Mouse (Mus musculus) adrenal gland, adult 2 months (tissue): Measurements from ENCODE around the gene Fbxw7. TPM values are rescaled to one million over a fixed set of nuclear protein-coding genes. Genes with fewer than 3 reads are reported as not detected.
"Not testable (repeated sequence)": the region's sequence is repeated elsewhere in the genome, so short reads cannot be mapped to it uniquely, and the experiment has no call there.

Experiments
- DNase-seq: peaks from one replicate; pipeline ENCODE4 v3.0.0; 2021
- polyA plus RNA-seq: library from polyadenylated mRNA; depleted of rRNA; stranded (reverse); fragments of >200 nt; gene quantifications from 2 replicates; pipeline ENCODE4 v1.2.3, GENCODE M21; 2012
- total RNA-seq, 2 experiments: library from RNA; stranded (reverse); gene quantifications; 2 replicates each; pipeline ENCODE4 v1.2.3; 2021

Gene Fbxw7
- total and polyA plus RNA-seq, 3 experiments = 2.7 to 17.0 (median 16.6) TPM

GRCm38 (mm10) chr3:84827617-84828016, 12.5 kb downstream of the Fbxw7 start:
- no peak for DNase-seq

- DNase-seq = no peak
Observed at GRCm38 (mm10) chr3:84829366-84829765, 14.3 kb downstream of the Fbxw7 start.

- DNase-seq = no peak
Observed at GRCm38 (mm10) chr3:84836029-84836428, 21.0 kb downstream of the Fbxw7 start.

- DNase-seq = no peak
Observed at GRCm38 (mm10) chr3:84837984-84838383, 22.9 kb downstream of the Fbxw7 start.

- DNase-seq = no peak
Observed at GRCm38 (mm10) chr3:84839499-84839898, 24.4 kb downstream of the Fbxw7 start.

- no peak for DNase-seq
Observed at GRCm38 (mm10) chr3:84841271-84841670, 26.2 kb downstream of the Fbxw7 start.

GRCm38 (mm10) chr3:84842793-84843192, 27.7 kb downstream of the Fbxw7 start:
- no peak for DNase-seq

- peak; percentile 42 for DNase-seq
Observed at GRCm38 (mm10) chr3:84843594-84843993, 28.5 kb downstream of the Fbxw7 start.

- peak; percentile 10 for DNase-seq
Observed at GRCm38 (mm10) chr3:84848798-84849197, 33.7 kb downstream of the Fbxw7 start.

- DNase-seq = no peak
Observed at GRCm38 (mm10) chr3:84850418-84850817, 35.4 kb downstream of the Fbxw7 start.

- no peak for DNase-seq
Observed at GRCm38 (mm10) chr3:84851801-84852200, 36.7 kb downstream of the Fbxw7 start.

- DNase-seq = peak; percentile 20
Observed at GRCm38 (mm10) chr3:84852877-84853276, 37.8 kb downstream of the Fbxw7 start.

- DNase-seq = no peak
Observed at GRCm38 (mm10) chr3:84854440-84854839, 39.4 kb downstream of the Fbxw7 start.

GRCm38 (mm10) chr3:84860669-84861068, 45.6 kb downstream of the Fbxw7 start:
- no peak for DNase-seq

GRCm38 (mm10) chr3:84861817-84862216, 46.7 kb downstream of the Fbxw7 start:
- not testable (repeated sequence) for DNase-seq

- DNase-seq = no peak
Observed at GRCm38 (mm10) chr3:84865684-84866083, 50.6 kb downstream of the Fbxw7 start.

- no peak for DNase-seq
Observed at GRCm38 (mm10) chr3:84866866-84867265, 51.8 kb downstream of the Fbxw7 start.

GRCm38 (mm10) chr3:84867434-84867975, 52.4 kb downstream of the Fbxw7 start:
- DNase-seq = no peak

- no peak for DNase-seq
Observed at GRCm38 (mm10) chr3:84867991-84868390, 52.9 kb downstream of the Fbxw7 start.

GRCm38 (mm10) chr3:84870126-84870525, 55.1 kb downstream of the Fbxw7 start:
- DNase-seq = no peak

- DNase-seq = no peak
Observed at GRCm38 (mm10) chr3:84875306-84875705, 60.2 kb downstream of the Fbxw7 start.

- no peak for DNase-seq
Observed at GRCm38 (mm10) chr3:84876211-84876610, 61.1 kb downstream of the Fbxw7 start.

- no peak for DNase-seq
Observed at GRCm38 (mm10) chr3:84883817-84884483, 68.9 kb downstream of the Fbxw7 start.

- DNase-seq = no peak
Observed at GRCm38 (mm10) chr3:84889648-84890047, 74.6 kb downstream of the Fbxw7 start.
